Mouse (Mus musculus): ENCODE measurements at regions not wholly inside any gene's neighbourhood (a gene's known extent, or its start where the extent isn't known, plus 50 kb on each side); places are given as distances from the start of the nearest gene placed in this dataset.

GRCm38 (mm10) chr10:21482659-21483058, 105.6 kb downstream of the Aldh8a1 start:
- no peak for DNase-seq (ENCODE audit: low spot score)

GRCm38 (mm10) chr10:21483373-21483772, 106.3 kb downstream of the Aldh8a1 start:
- DNase-seq (ENCODE audit: low spot score), result no peak

- no peak for DNase-seq (ENCODE audit: low spot score)
Observed at GRCm38 (mm10) chr10:21488374-21488930, 104.5 kb upstream of the 1700020N01Rik start.

DNA sequence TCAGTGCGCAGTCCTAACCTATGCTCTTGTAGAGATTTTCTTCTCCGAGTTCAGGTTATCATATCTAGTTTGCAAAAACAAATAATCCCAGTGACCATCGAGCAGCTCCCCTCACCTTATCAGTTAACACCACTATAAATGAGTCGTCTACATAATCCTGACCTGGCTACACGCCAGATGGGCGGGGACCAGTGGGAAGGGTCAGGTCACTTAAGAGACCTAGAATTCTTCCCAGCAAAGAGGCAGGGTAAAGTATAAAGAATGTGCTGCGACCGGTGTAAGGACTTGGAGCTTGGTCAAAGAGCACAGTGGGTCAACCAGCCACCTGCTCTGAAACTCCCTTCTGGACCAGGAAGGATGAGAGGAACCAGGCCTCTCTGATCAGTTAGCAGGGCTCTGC, 102.0 kb upstream of the 1700020N01Rik start:
- DNase-seq (ENCODE audit: low spot score), result no peak

DNA sequence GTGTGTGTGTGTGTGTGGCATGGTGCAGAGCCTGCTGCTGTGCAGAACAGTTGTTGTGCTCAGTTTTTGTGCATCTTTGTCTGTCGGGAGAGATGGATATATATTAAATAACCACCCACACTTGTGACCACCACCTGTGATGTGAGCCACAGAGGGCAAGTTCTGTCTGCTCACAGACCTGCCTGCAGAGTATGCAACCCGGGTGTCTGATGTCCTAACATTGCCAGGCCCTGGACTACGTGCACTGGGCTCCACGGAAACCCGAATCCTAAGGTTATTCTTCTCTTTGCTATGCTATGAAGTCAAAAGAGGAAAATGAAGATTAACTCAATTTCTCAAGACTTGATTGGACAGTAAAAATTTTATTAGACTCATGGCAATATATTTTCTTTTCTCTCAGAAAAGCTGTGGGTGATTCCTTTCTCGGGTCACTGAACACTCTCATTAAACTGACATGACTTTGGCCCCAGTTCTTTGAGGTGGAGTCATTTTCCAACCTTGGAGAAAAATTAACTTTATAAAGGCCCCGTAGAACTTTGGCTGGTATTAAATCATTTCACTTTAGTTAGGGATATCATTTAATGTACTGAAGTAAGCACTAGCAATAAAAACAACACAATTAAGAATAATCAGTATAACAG, 100.6 kb upstream of the 1700020N01Rik start:
- no peak for DNase-seq (ENCODE audit: low spot score)

DNA sequence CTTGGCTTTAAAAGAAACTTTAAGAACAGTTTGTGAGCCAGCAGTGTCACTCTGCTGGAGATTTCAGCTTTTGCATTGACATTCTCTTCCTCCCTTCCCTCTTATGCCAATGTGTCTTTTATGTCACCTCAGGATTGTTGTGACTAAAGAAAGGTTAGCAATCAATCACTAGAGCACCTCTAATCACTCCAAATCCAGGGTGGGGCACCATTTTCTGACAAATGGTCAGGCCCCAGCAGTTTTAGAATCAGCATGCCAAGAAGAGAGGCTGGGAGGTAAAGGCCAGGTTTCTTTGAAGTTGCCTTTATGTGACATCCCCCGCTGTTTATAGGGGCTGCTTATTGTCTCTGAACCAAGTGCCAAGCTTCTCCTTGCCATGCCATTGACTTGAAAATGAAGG, 98.4 kb upstream of the 1700020N01Rik start:
- no peak for DNase-seq (ENCODE audit: low spot score)

- no peak for DNase-seq (ENCODE audit: low spot score)
Observed at GRCm38 (mm10) chr10:21497110-21497509, 95.8 kb upstream of the 1700020N01Rik start.

DNA sequence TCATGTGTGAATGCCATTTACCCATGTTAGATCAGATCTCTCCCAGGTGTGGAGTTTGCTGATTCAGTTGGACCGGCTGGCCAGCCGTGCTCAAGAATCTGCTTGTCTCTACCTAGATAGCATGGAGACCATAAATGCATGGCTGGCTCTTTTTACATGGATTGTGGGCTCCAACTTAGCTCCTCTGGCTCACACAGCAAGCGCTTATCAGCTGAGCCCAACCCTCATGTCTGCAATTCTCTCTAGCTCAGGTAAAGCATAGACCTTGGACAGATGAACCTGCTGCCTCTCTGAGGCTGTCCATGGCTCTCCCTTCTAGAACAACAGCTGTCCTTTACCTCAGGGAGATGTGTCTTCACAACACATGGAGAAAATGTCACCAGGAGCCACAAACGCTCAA, 94.8 kb upstream of the 1700020N01Rik start:
- DNase-seq (ENCODE audit: low spot score), result no peak

GRCm38 (mm10) chr10:21501658-21502057, 91.3 kb upstream of the 1700020N01Rik start:
- DNase-seq (ENCODE audit: low spot score), result no peak

- no peak for DNase-seq (ENCODE audit: low spot score)
Observed at GRCm38 (mm10) chr10:21504431-21504830, 88.5 kb upstream of the 1700020N01Rik start.

DNA sequence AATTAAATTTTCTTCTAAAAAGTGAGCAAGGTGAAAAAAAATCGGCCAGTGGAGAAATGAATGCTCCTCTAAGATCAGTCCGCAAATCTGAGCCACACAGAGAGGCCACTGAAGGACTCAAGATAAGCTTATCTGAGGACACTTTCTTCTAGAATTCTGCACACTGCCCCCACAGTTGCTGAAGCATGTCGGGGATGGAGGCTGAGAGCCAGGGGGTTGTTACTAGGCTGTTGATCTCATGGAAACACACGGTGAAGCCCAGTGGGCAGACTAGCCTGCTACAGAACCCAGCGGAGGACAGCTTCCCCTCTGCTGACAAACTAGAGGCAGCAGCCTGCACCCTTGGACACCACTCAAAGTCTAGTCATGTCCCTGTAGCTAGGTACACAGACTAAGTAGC, 81.6 kb upstream of the 1700020N01Rik start:
- no peak for DNase-seq (ENCODE audit: low spot score)

GRCm38 (mm10) chr10:21512486-21512885, 80.5 kb upstream of the 1700020N01Rik start:
- DNase-seq (ENCODE audit: low spot score), result no peak

GRCm38 (mm10) chr10:21517721-21518120, 75.2 kb upstream of the 1700020N01Rik start:
- no peak for DNase-seq (ENCODE audit: low spot score)

DNA sequence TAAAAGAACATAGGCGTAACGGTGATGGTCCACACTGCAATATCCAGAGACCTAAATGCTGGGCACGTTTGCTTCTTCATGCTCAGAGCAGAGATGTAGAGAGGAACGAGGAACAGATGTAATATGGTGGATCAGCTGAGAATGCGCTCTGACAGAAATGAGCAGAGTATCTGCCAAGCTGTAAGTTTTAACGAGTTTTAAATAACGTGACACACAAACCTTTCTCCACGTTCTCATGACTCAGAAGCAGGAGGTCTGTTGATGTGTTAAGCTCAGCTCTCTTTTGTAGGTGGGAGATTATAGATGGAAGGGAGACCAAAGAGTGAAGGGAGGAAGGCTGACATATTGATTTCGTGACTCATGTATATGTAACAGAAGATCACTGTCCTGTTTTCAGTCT, 72.1 kb upstream of the 1700020N01Rik start:
- no peak for DNase-seq (ENCODE audit: low spot score)

GRCm38 (mm10) chr10:21525555-21525954, 67.4 kb upstream of the 1700020N01Rik start:
- no peak for DNase-seq (ENCODE audit: low spot score)

- no peak for DNase-seq (ENCODE audit: low spot score)
Observed at GRCm38 (mm10) chr10:21528396-21528795, 64.5 kb upstream of the 1700020N01Rik start.

GRCm38 (mm10) chr10:21529098-21529749, 63.7 kb upstream of the 1700020N01Rik start:
- DNase-seq (ENCODE audit: low spot score), result no peak

- no peak for DNase-seq (ENCODE audit: low spot score)
Observed at GRCm38 (mm10) chr10:21532142-21532541, 60.8 kb upstream of the 1700020N01Rik start.

GRCm38 (mm10) chr10:21535631-21536030, 57.3 kb upstream of the 1700020N01Rik start:
- DNase-seq (ENCODE audit: low spot score), result no peak

GRCm38 (mm10) chr10:21538481-21538880, 54.5 kb upstream of the 1700020N01Rik start:
- DNase-seq (ENCODE audit: low spot score), result no peak
